Mouse (Mus musculus) liver, embryonic 13.5 days (tissue): Measurements from ENCODE around the gene Fgfr2. TPM values are rescaled to one million over a fixed set of nuclear protein-coding genes. Genes with fewer than 3 reads are reported as not detected.
A peak's percentile ranks its signal among the peaks of the same experiment; 100 is the strongest.

Experiments used
- ATAC-seq: fragments of 200-750 bp; cut with Nextera tagmentation; 2 replicates; pipeline ENCODE4 v1.8.0; 2017; ENCODE audit warnings: low read depth, mild to moderate bottlenecking, moderate number of reproducible peaks, moderate library complexity
- DNase-seq: peaks from one replicate; pipeline ENCODE4 v3.0.0; 2022
- H3K27ac ChIP-seq: fragments of 300-500 bp; sonication (generic); 2 replicates; pipeline ENCODE4 v1.5.1; 2015; ENCODE audit warnings: moderate library complexity, mild to moderate bottlenecking, inconsistent platforms
- H3K27me3 ChIP-seq: fragments of 300-500 bp; sonication (generic); 2 replicates; pipeline ENCODE4 v1.6.1; 2015; ENCODE audit warnings: mild to moderate bottlenecking, inconsistent platforms
- H3K36me3 ChIP-seq: fragments of 300-500 bp; sonication (generic); 2 replicates; pipeline ENCODE4 v1.6.1; 2015; ENCODE audit warnings: mild to moderate bottlenecking, inconsistent platforms
- H3K4me1 ChIP-seq: fragments of 300-500 bp; sonication (generic); replicated peaks from 2 replicates; pipeline ENCODE4 v1.6.1; 2015; ENCODE audit warnings: inconsistent platforms
- H3K4me2 ChIP-seq: fragments of 300-500 bp; sonication (generic); 2 replicates; pipeline ENCODE4 v1.6.1; 2015; ENCODE audit warnings: inconsistent platforms, mild to moderate bottlenecking, moderate library complexity
- H3K4me3 ChIP-seq: fragments of 300-500 bp; sonication (generic); replicated peaks from 2 replicates; pipeline ENCODE4 v1.5.1; 2015; ENCODE audit warnings: mild to moderate bottlenecking, inconsistent platforms
- H3K9ac ChIP-seq: fragments of 300-500 bp; sonication (generic); 2 replicates; pipeline ENCODE4 v1.6.1; 2015; ENCODE audit warnings: mild to moderate bottlenecking, inconsistent platforms
- H3K9me3 ChIP-seq: fragments of 300-500 bp; sonication (generic); replicated peaks from 2 replicates; pipeline ENCODE4 v1.6.1; 2016; ENCODE audit warnings: inconsistent platforms
- WGBS: fragments of 180-500 bp; shearing (Covaris S2); methylation state at CpG from one replicate; pipeline ENCODE4 v1.1.7; 2015; ENCODE audit not compliant: insufficient replicate concordance; 5-methylcytosine and 5-hydroxymethylcytosine counted together
- polyA plus RNA-seq: library from polyadenylated mRNA; unstranded; fragments of >200 nt; fragmentation: Nextera tagmentation; extraction: Ambion mirVana; gene quantifications from 2 replicates; pipeline ENCODE4 v1.2.1, GENCODE M21; 2015

The Fgfr2 gene
- polyA plus RNA-seq, 1 experiment from 2014 or later, result 8.9 TPM

DNA sequence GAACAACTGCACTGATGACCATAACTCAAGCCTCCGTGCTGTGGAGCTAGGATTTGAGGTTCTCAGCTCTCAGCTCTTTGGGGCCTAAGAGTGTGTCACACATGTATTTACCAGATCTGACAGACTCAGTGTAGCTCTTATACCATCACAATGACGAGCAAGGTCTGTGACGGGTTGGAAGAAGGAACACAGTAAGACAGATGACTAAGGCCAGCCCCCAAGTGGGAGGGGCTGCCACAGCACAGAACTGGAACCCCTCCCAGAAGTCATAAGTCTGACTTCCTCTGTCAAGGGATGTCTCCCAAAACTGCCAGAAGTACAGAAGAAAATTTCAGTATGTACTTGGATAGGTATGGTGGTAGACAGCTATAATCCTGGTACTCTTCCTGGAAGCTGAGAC is 319.2 kb downstream of the Fgfr2 start:
- H3K9ac ChIP-seq, result peak overlapping the region; percentile 49
- H3K4me1 ChIP-seq, result peaks cover 98% of the 10 kb centered on the region
- DNase-seq, result no peak
- peak overlapping the region; percentile 46; the same call in 1 of the 2 replicates for H3K4me2 ChIP-seq
- H3K27me3 ChIP-seq, result no peaks in the 10 kb centered on the region
- no peaks in the 10 kb centered on the region for H3K9me3 ChIP-seq
- peak; percentile 46 for ATAC-seq
- H3K36me3 ChIP-seq, result no peaks in the 10 kb centered on the region
- peak overlapping the region; percentile 69 for H3K27ac ChIP-seq
- no peak overlapping the region for H3K4me3 ChIP-seq
- WGBS, result 43% methylated on average over 3 of the region's 3 CpGs

DNA sequence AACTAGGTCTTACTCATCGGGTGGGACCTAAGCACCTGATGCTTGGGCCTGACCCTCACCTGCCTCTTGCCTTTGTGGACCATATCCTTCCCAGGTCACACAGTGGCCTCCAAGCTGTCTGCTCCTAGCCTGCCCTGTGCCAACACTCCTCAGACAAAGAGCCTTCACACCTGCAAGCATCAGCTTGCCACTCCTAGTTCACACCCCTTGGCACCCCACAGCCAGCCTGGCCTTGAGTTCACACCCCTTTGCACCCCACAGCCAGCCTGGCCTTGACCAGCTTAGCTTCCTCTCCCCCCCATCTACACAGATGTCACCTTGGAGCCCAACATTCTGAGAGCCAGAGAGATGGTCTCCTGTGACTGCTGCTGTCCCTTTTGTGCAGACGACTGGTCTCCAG is 319.8 kb downstream of the Fgfr2 start:
- no peak overlapping the region for H3K4me3 ChIP-seq
- no peak for DNase-seq
- H3K36me3 ChIP-seq, result 0 out of 2 replicates have a peak, but pooled peaks cover 3% of the 10 kb centered on the region
- H3K9me3 ChIP-seq, result no peaks in the 10 kb centered on the region
- 63% methylated on average over 2 of the region's 2 CpGs for WGBS
- ATAC-seq, result no peak
- H3K27me3 ChIP-seq, result no peaks in the 10 kb centered on the region
- H3K4me1 ChIP-seq, result peaks cover 98% of the 10 kb centered on the region
- no peak overlapping the region for H3K4me2 ChIP-seq
- H3K27ac ChIP-seq, result peak overlapping the region; percentile 69
- peak overlapping the region; percentile 19; the same call in 1 of the 2 replicates for H3K9ac ChIP-seq

GRCm38 (mm10) chr7:132802691-132803090 is 320.5 kb downstream of the Fgfr2 start:
- H3K27me3 ChIP-seq, result no peaks in the 10 kb centered on the region
- H3K4me2 ChIP-seq, result no peak overlapping the region
- H3K9ac ChIP-seq, result no peak overlapping the region
- H3K36me3 ChIP-seq, result 0 out of 2 replicates have a peak, but pooled peaks cover 3% of the 10 kb centered on the region
- DNase-seq, result no peak
- no peak for ATAC-seq
- no peak overlapping the region for H3K4me3 ChIP-seq
- WGBS, result 83% methylated on average over 11 of the region's 11 CpGs
- H3K4me1 ChIP-seq, result peaks cover 92% of the 10 kb centered on the region
- H3K9me3 ChIP-seq, result no peaks in the 10 kb centered on the region
- peak overlapping the region; percentile 10; the same call in 1 of the 2 replicates for H3K27ac ChIP-seq

- H3K27ac ChIP-seq, result peak overlapping the region; percentile 11; the same call in 1 of the 2 replicates
Observed at GRCm38 (mm10) chr7:132802066-132802465, 321.1 kb downstream of the Fgfr2 start.

GRCm38 (mm10) chr7:132801509-132801908 is 321.6 kb downstream of the Fgfr2 start:
- WGBS, result 73% methylated on average over 5 of the region's 5 CpGs
- DNase-seq (no peak), ATAC-seq (no peak)
- peak overlapping the region; percentile 11; the same call in 1 of the 2 replicates for H3K27ac ChIP-seq
- H3K27me3 ChIP-seq, result no peaks in the 10 kb centered on the region
- H3K36me3 ChIP-seq, result 0 out of 2 replicates have a peak, but pooled peaks cover 3% of the 10 kb centered on the region
- H3K4me2 ChIP-seq, result no peak overlapping the region
- H3K9ac ChIP-seq, result no peak overlapping the region
- H3K9me3 ChIP-seq, result no peaks in the 10 kb centered on the region
- H3K4me3 ChIP-seq, result no peak overlapping the region
- peaks cover 80% of the 10 kb centered on the region for H3K4me1 ChIP-seq

More at GRCm38 (mm10) chr7:132802066-132802465, 321.1 kb downstream of the Fgfr2 start:
- 0 out of 2 replicates have a peak, but pooled peaks cover 3% of the 10 kb centered on the region for H3K36me3 ChIP-seq
- H3K4me3 ChIP-seq, result no peak overlapping the region
- WGBS, result 72% methylated on average over 2 of the region's 2 CpGs
- H3K4me2 ChIP-seq, result no peak overlapping the region
- DNase-seq, result no peak
- no peak overlapping the region for H3K9ac ChIP-seq
- no peaks in the 10 kb centered on the region for H3K9me3 ChIP-seq
- peaks cover 86% of the 10 kb centered on the region for H3K4me1 ChIP-seq
- H3K27me3 ChIP-seq, result no peaks in the 10 kb centered on the region
- ATAC-seq, result no peak

DNA sequence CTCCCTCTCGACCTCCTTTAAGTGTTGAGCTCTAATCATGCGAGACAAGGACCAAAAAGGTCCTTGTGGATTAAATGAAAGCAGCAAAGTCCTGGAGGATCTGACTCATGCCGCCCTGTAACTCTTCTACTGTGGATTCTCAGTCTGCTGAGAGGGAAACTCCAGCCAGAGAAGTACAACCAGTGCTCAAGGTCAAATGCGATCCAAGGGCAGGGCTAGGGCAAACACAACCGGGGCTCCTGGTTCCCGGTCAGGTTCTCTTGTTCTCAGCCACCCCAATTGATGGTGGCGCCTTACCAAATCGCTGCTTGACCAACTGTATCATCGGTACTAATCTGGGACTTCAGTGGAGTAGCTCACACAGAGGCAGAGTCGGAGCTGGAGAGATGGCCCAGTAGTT is 322.3 kb downstream of the Fgfr2 start:
- Histone ChIP-seq H3K4me3 (no peak overlapping the region), H3K9ac (no peak overlapping the region), H3K9me3 (no peaks in the 10 kb centered on the region), H3K4me2 (no peak overlapping the region), H3K4me1 (peaks cover 76% of the 10 kb centered on the region), H3K36me3 (0 out of 2 replicates have a peak, but pooled peaks cover 3% of the 10 kb centered on the region), H3K27me3 (no peaks in the 10 kb centered on the region), H3K27ac (peak overlapping the region; percentile 54)
- no peak for DNase-seq
- 86% methylated on average over 10 of the region's 10 CpGs for WGBS
- no peak for ATAC-seq

- 76% methylated on average over 5 of the region's 5 CpGs for WGBS
- ATAC-seq, result no peak
- 0 out of 2 replicates have a peak, but pooled peaks cover 3% of the 10 kb centered on the region for H3K36me3 ChIP-seq
- H3K9me3 ChIP-seq, result no peaks in the 10 kb centered on the region
- no peak for DNase-seq
- H3K4me3 ChIP-seq, result no peak overlapping the region
- H3K4me1 ChIP-seq, result peaks cover 64% of the 10 kb centered on the region
- H3K27ac ChIP-seq, result peak overlapping the region; percentile 54; the same call in 1 of the 2 replicates
- H3K27me3 ChIP-seq, result no peaks in the 10 kb centered on the region
- H3K4me2 ChIP-seq, result no peak overlapping the region
- H3K9ac ChIP-seq, result no peak overlapping the region
Observed at GRCm38 (mm10) chr7:132799119-132800016, 323.8 kb downstream of the Fgfr2 start.

GRCm38 (mm10) chr7:132795141-132795540 is 328.0 kb downstream of the Fgfr2 start:
- Histone ChIP-seq H3K9ac (no peak overlapping the region), H3K36me3 (0 out of 2 replicates have a peak, but pooled peaks cover 3% of the 10 kb centered on the region), H3K27ac (no peak overlapping the region), H3K4me1 (peaks cover 50% of the 10 kb centered on the region), H3K4me2 (no peak overlapping the region), H3K4me3 (no peak overlapping the region), H3K9me3 (no peaks in the 10 kb centered on the region), H3K27me3 (no peaks in the 10 kb centered on the region)
- ATAC-seq, result no peak
- no peak for DNase-seq
- WGBS, result 71% methylated on average over 5 of the region's 5 CpGs

- H3K9ac ChIP-seq, result no peak overlapping the region
- H3K36me3 ChIP-seq, result 0 out of 2 replicates have a peak, but pooled peaks cover 1% of the 10 kb centered on the region
- no peaks in the 10 kb centered on the region for H3K27me3 ChIP-seq
- H3K27ac ChIP-seq, result no peak overlapping the region
- no peak overlapping the region for H3K4me2 ChIP-seq
- 64% methylated on average over 6 of the region's 6 CpGs for WGBS
- no peaks in the 10 kb centered on the region for H3K9me3 ChIP-seq
- DNase-seq, result no peak
- no peak overlapping the region for H3K4me3 ChIP-seq
- ATAC-seq, result no peak
- H3K4me1 ChIP-seq, result peaks cover 37% of the 10 kb centered on the region
Observed at GRCm38 (mm10) chr7:132793467-132793866, 329.7 kb downstream of the Fgfr2 start.

- no peak overlapping the region for H3K27ac ChIP-seq
- no peaks in the 10 kb centered on the region for H3K27me3 ChIP-seq
- 70% methylated on average over 14 of the region's 14 CpGs for WGBS
- no peak overlapping the region for H3K4me2 ChIP-seq
- H3K9ac ChIP-seq, result no peak overlapping the region
- H3K36me3 ChIP-seq, result no peaks in the 10 kb centered on the region
- peaks cover 58% of the 10 kb centered on the region for H3K4me1 ChIP-seq
- DNase-seq (no peak), ATAC-seq (no peak)
- H3K9me3 ChIP-seq, result no peaks in the 10 kb centered on the region
- H3K4me3 ChIP-seq, result no peak overlapping the region
Observed at GRCm38 (mm10) chr7:132790447-132791219, 332.5 kb downstream of the Fgfr2 start.

DNA sequence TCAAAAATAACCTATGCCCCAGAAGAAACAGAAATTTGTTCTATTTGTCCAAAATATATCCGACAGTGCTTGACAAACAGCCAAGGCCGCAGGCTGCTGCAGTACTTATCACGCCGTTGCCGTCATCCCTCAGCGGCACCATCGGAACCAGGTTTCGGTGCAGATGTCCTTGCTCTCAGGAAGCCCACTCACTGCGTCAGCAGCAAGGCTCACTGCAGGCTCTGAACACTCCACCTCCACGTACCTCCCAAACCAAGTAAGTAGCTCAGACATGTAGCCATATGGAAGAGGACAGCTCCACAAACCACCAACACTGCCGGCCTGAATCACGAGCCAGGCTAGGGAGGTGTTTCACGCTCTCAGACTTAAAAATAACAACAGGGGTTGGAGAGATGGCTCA is 334.3 kb downstream of the Fgfr2 start:
- Histone ChIP-seq H3K27me3 (no peaks in the 10 kb centered on the region), H3K4me3 (no peak overlapping the region), H3K9ac (no peak overlapping the region), H3K9me3 (no peaks in the 10 kb centered on the region), H3K4me2 (no peak overlapping the region), H3K4me1 (peaks cover 62% of the 10 kb centered on the region), H3K27ac (no peak overlapping the region), H3K36me3 (no peaks in the 10 kb centered on the region)
- no peak for DNase-seq
- no peak for ATAC-seq
- WGBS, result 88% methylated on average over 13 of the region's 13 CpGs
